Mouse (Mus musculus): ENCODE data around the gene Syvn1.

DNA sequence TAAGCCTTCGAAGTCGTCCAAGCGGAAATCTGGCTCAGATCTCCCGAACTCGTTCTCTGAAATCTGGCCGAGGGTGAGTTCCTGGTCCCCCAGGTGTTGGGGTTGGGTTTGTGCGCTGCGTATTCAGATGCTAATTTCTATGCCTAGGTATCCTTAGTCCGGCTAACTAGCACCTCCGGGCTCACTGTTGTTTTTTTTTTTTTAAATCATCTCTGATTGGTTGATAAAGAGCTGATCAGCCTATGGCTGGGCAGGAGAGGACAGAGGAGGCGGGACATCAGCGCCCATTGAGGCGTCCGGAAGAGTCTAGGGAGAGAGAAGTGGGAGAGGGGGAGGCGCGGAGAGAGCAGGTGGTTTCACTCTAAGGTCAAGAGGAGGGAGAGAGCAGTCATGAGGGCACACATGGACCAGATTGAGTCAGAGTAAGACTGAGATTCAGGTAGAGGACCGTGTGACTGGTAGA, 39.1 kb downstream of the Syvn1 start:
- TF ChIP-seq CTCF (IDR thresholded peaks at IDR 0.05; ENCODE audit: low read depth, low read length) (no peak), POLR2A (IDR thresholded peaks at IDR 0.05; ENCODE audit: extremely low read depth, insufficient read depth, low read length) (no peak)

Measured in liver, adult 2 months (tissue).